Mouse (Mus musculus): ENCODE data around the gene Khdc1a. TPM values are rescaled to one million over a fixed set of nuclear protein-coding genes. Genes with fewer than 3 reads are reported as not detected.
"Not testable (repeated sequence)": the region's sequence is repeated elsewhere in the genome, so short reads cannot be mapped to it uniquely, and the experiment has no call there.

The Khdc1a gene
- polyA plus RNA-seq, 1 experiment from 2014 or later, result 1.1 TPM

- ATAC-seq (replicated peaks; ENCODE audit: extremely low read depth, insufficient read depth, low FRiP score), result no peak
- WGBS, result 52% methylated on average over 4 of the region's 4 CpGs
- H3K4me2 ChIP-seq (ENCODE audit: low read depth, low read length), result no peak overlapping the region
Measured at GRCm38 (mm10) chr1:21344253-21344652, 5.2 kb upstream of the Khdc1a start.

DNA sequence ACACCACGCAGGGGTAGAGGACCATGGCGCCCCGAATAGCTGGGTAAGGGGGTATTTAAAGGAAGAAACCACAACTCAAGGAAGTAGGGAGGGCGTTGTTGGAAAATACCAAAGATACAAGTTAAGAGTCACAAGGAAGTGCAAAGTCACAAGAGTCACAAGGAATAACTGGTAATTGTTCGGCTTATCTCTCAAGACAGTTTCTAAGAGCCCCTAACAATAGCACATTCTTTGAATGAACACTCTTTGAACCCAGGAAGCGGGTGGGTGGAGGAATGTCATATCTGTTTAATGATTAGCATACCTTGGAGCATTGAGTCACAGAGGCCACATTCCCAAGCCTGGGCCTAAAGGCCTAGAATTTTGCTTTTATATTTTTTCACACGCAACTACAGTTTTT is 4.7 kb upstream of the Khdc1a start:
- not testable (repeated sequence) for H3K4me2 ChIP-seq (ENCODE audit: low read depth, low read length); H3K4me1 ChIP-seq (ENCODE audit: control insufficient read depth, insufficient read depth, low read length); H3K36me3 ChIP-seq (ENCODE audit: control insufficient read depth, insufficient read depth); H3K9ac ChIP-seq (ENCODE audit: low read length); H3K27me3 ChIP-seq (ENCODE audit: control insufficient read depth, insufficient read depth, low read length); H3K9me3 ChIP-seq (replicated peaks; ENCODE audit: control insufficient read depth, low read length); ATAC-seq (replicated peaks; ENCODE audit: extremely low read depth, insufficient read depth, low FRiP score); H3K27ac ChIP-seq (ENCODE audit: low read length); H3K4me3 ChIP-seq (ENCODE audit: low read length)
- WGBS, result 70% methylated on average over 7 of the region's 7 CpGs

More at GRCm38 (mm10) chr1:21344253-21344652, 5.2 kb upstream of the Khdc1a start:
- no peak overlapping the region for H3K9ac ChIP-seq (ENCODE audit: low read length)
- no peak overlapping the region for H3K4me3 ChIP-seq (ENCODE audit: low read length)
- H3K4me1 ChIP-seq (ENCODE audit: control insufficient read depth, insufficient read depth, low read length), result no peaks in the 10 kb centered on the region
- H3K36me3 ChIP-seq (ENCODE audit: control insufficient read depth, insufficient read depth), result no peaks in the 10 kb centered on the region
- no peaks in the 10 kb centered on the region for H3K27me3 ChIP-seq (ENCODE audit: control insufficient read depth, insufficient read depth, low read length)
- H3K9me3 ChIP-seq (replicated peaks; ENCODE audit: control insufficient read depth, low read length), result no peaks in the 10 kb centered on the region
- H3K27ac ChIP-seq (ENCODE audit: low read length), result no peak overlapping the region

DNA sequence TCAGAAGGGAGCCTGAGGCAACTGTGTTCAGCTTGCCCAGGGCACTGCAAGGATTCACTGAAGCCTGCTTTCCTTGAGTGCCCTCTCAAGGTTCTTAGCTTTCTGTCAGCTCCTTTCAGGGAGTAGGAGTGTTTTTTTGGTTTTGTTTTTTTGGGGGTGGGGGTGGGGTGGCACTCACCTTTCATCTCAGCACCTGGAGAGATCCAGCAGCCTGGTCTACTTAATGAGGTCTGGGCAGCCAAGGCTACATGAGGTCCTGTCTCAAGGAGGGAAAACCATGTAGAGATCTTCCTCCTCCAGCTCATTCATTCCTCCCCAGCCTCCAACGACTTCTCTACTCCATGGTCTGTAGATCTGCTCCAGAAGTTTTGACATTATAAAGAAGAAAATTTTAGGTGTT is 18.6 kb downstream of the Khdc1a start, which contains the start of gene Khdc1c:
Gene Khdc1c, plus strand, starts transcription at position 301 of the 400 bp plus-strand sequence.
- H3K4me3 ChIP-seq (ENCODE audit: low read length); H3K4me2 ChIP-seq (ENCODE audit: low read depth, low read length); H3K4me1 ChIP-seq (ENCODE audit: control insufficient read depth, insufficient read depth, low read length); ATAC-seq (replicated peaks; ENCODE audit: extremely low read depth, insufficient read depth, low FRiP score); H3K27ac ChIP-seq (ENCODE audit: low read length); H3K9ac ChIP-seq (ENCODE audit: low read length); H3K36me3 ChIP-seq (ENCODE audit: control insufficient read depth, insufficient read depth); H3K9me3 ChIP-seq (replicated peaks; ENCODE audit: control insufficient read depth, low read length); H3K27me3 ChIP-seq (ENCODE audit: control insufficient read depth, insufficient read depth, low read length): not testable (repeated sequence)
- 61% methylated on average over 1 of the region's 1 CpGs for WGBS

- Histone ChIP-seq H3K4me2 (ENCODE audit: low read depth, low read length) (no peak within 1 kb of the TSS), H3K36me3 (ENCODE audit: control insufficient read depth, insufficient read depth) (no peaks in the 10 kb centered on the region), H3K9me3 (replicated peaks; ENCODE audit: control insufficient read depth, low read length) (no peaks in the 10 kb centered on the region), H3K27ac (ENCODE audit: low read length) (no peak within 1 kb of the TSS), H3K4me3 (ENCODE audit: low read length) (no peak within 1 kb of the TSS), H3K4me1 (ENCODE audit: control insufficient read depth, insufficient read depth, low read length) (no peaks in the 10 kb centered on the region), H3K9ac (ENCODE audit: low read length) (no peak within 1 kb of the TSS), H3K27me3 (ENCODE audit: control insufficient read depth, insufficient read depth, low read length) (no peaks in the 10 kb centered on the region)
- no peak for ATAC-seq (replicated peaks; ENCODE audit: extremely low read depth, insufficient read depth, low FRiP score)
- WGBS, result 79% methylated on average over 1 of the region's 1 CpGs
Measured at GRCm38 (mm10) chr1:21383256-21383655, 33.8 kb downstream of the Khdc1a start, which contains the start of gene Khdc1b. Gene Khdc1b, plus strand, starts transcription at chr1:21383556.

GRCm38 (mm10) chr1:21391138-21391671 is 41.8 kb downstream of the Khdc1a start:
- Histone ChIP-seq H3K9ac (ENCODE audit: low read length) (no peak overlapping the region), H3K4me3 (ENCODE audit: low read length) (no peak overlapping the region), H3K27me3 (ENCODE audit: control insufficient read depth, insufficient read depth, low read length) (no peaks in the 10 kb centered on the region), H3K36me3 (ENCODE audit: control insufficient read depth, insufficient read depth) (no peaks in the 10 kb centered on the region), H3K27ac (ENCODE audit: low read length) (no peak overlapping the region), H3K9me3 (replicated peaks; ENCODE audit: control insufficient read depth, low read length) (no peaks in the 10 kb centered on the region), H3K4me2 (ENCODE audit: low read depth, low read length) (no peak overlapping the region), H3K4me1 (ENCODE audit: control insufficient read depth, insufficient read depth, low read length) (no peaks in the 10 kb centered on the region)
- ATAC-seq (replicated peaks; ENCODE audit: extremely low read depth, insufficient read depth, low FRiP score), result no peak
- 72% methylated on average over 6 of the region's 6 CpGs for WGBS

Other genes with a start within 250 kb of the Khdc1a start
- gene Tmem14a, start 131.1 kb upstream of the Khdc1a start, polyA plus RNA-seq (2015; fragmentation: Nextera tagmentation; extraction: Ambion mirVana), result 10.3 and 10.4 TPM in 2 replicates
- gene Gsta3, start 109.1 kb upstream of the Khdc1a start, polyA plus RNA-seq (2015; fragmentation: Nextera tagmentation; extraction: Ambion mirVana), result 0.89 and 0.96 TPM in 2 replicates
- not detected in 2 replicates for gene Khdc1c, start 18.7 kb downstream of the Khdc1a start, polyA plus RNA-seq (2015; fragmentation: Nextera tagmentation; extraction: Ambion mirVana)
- gene Khdc1b, start 33.9 kb downstream of the Khdc1a start, polyA plus RNA-seq (2015; fragmentation: Nextera tagmentation; extraction: Ambion mirVana), result 0.07 TPM in 1 of 2 replicates, not detected in the other